Mouse (Mus musculus) embryonic facial prominence, embryonic 12.5 days (tissue): ENCODE data around the gene Pitpnm3. TPM values are rescaled to one million over a fixed set of nuclear protein-coding genes. Genes with fewer than 3 reads are reported as not detected.

Experiments used
- ATAC-seq: fragments of 200-750 bp; cut with Nextera tagmentation; 2 replicates; pipeline ENCODE4 v1.8.0; 2017; ENCODE audit not compliant: insufficient number of reproducible peaks, insufficient read depth, low FRiP score, low TSS enrichment
- H3K27ac ChIP-seq: fragments of 300-500 bp; sonication (generic); 2 replicates; pipeline ENCODE4 v1.5.1; 2016; ENCODE audit warnings: mild to moderate bottlenecking
- H3K27me3 ChIP-seq: fragments of 300-500 bp; sonication (generic); 2 replicates; pipeline ENCODE4 v1.6.1; 2016; ENCODE audit warnings: mild to moderate bottlenecking, moderate library complexity
- H3K36me3 ChIP-seq: fragments of 300-500 bp; sonication (generic); 2 replicates; pipeline ENCODE4 v1.6.1; 2016; ENCODE audit warnings: mild to moderate bottlenecking
- H3K4me1 ChIP-seq: fragments of 300-500 bp; sonication (generic); 2 replicates; pipeline ENCODE4 v1.6.1; 2016
- H3K4me2 ChIP-seq: fragments of 300-500 bp; sonication (generic); replicated peaks from 2 replicates; pipeline ENCODE4 v1.6.1; 2016; ENCODE audit warnings: mild to moderate bottlenecking, moderate library complexity
- H3K4me3 ChIP-seq: fragments of 300-500 bp; sonication (generic); 2 replicates; pipeline ENCODE4 v1.5.1; 2016; ENCODE audit warnings: mild to moderate bottlenecking
- H3K9ac ChIP-seq: fragments of 300-500 bp; sonication (generic); 2 replicates; pipeline ENCODE4 v1.6.1; 2016; ENCODE audit warnings: mild to moderate bottlenecking, moderate library complexity
- H3K9me3 ChIP-seq: fragments of 300-500 bp; sonication (generic); 2 replicates; pipeline ENCODE4 v1.6.1; 2016; ENCODE audit warnings: mild to moderate bottlenecking, moderate library complexity
- WGBS: fragments of 180-500 bp; shearing (Covaris S2); methylation state at CpG from one replicate; pipeline ENCODE4 v1.1.7; 2016; 5-methylcytosine and 5-hydroxymethylcytosine counted together
- polyA plus RNA-seq: library from polyadenylated mRNA; unstranded; fragments of >200 nt; fragmentation: Nextera tagmentation; extraction: Ambion mirVana; gene quantifications from 2 replicates; pipeline ENCODE4 v1.2.1, GENCODE M21; 2016

Gene Pitpnm3
- polyA plus RNA-seq, 1 experiment from 2014 or later, result 0.24 TPM

- H3K4me3 ChIP-seq, result no peak overlapping the region
- no peak overlapping the region for H3K4me2 ChIP-seq
- H3K36me3 ChIP-seq, result no peaks in the 10 kb centered on the region
- no peaks in the 10 kb centered on the region for H3K9me3 ChIP-seq
- WGBS, result 33% methylated on average over 11 of the region's 11 CpGs
- H3K9ac ChIP-seq, result no peak overlapping the region
- H3K4me1 ChIP-seq, result peaks cover 9% of the 10 kb centered on the region
- H3K27me3 ChIP-seq, result no peaks in the 10 kb centered on the region
- no peak for ATAC-seq
- H3K27ac ChIP-seq, result peak overlapping the region; percentile 36; the same call in 1 of the 2 replicates
These were observed 49.1 kb downstream of the Pitpnm3 start for GRCm38 (mm10) chr11:72086251-72087046.

- Histone ChIP-seq H3K27ac (no peak overlapping the region), H3K4me1 (peaks cover 9% of the 10 kb centered on the region), H3K27me3 (no peaks in the 10 kb centered on the region), H3K4me2 (no peak overlapping the region), H3K9me3 (no peaks in the 10 kb centered on the region), H3K4me3 (no peak overlapping the region), H3K36me3 (no peaks in the 10 kb centered on the region), H3K9ac (no peak overlapping the region)
- no peak for ATAC-seq
- 92% methylated on average over 15 of the region's 15 CpGs for WGBS
These were observed 51.2 kb downstream of the Pitpnm3 start for GRCm38 (mm10) chr11:72084337-72084736.

GRCm38 (mm10) chr11:72082601-72083000 lies 53.0 kb downstream of the Pitpnm3 start:
- H3K4me2 ChIP-seq, result no peak overlapping the region
- no peaks in the 10 kb centered on the region for H3K9me3 ChIP-seq
- no peak for ATAC-seq
- no peak overlapping the region for H3K9ac ChIP-seq
- H3K27me3 ChIP-seq, result no peaks in the 10 kb centered on the region
- H3K27ac ChIP-seq, result no peak overlapping the region
- 87% methylated on average over 4 of the region's 4 CpGs for WGBS
- H3K36me3 ChIP-seq, result no peaks in the 10 kb centered on the region
- H3K4me3 ChIP-seq, result no peak overlapping the region
- H3K4me1 ChIP-seq, result peaks cover 9% of the 10 kb centered on the region

GRCm38 (mm10) chr11:72080461-72080860 lies 55.1 kb downstream of the Pitpnm3 start:
- no peak for ATAC-seq
- Histone ChIP-seq H3K9me3 (no peaks in the 10 kb centered on the region), H3K27ac (no peak overlapping the region), H3K36me3 (no peaks in the 10 kb centered on the region), H3K4me2 (no peak overlapping the region), H3K27me3 (no peaks in the 10 kb centered on the region), H3K4me1 (no peaks in the 10 kb centered on the region), H3K4me3 (no peak overlapping the region), H3K9ac (no peak overlapping the region)
- 85% methylated on average over 6 of the region's 6 CpGs for WGBS

- Histone ChIP-seq H3K4me1 (no peaks in the 10 kb centered on the region), H3K27ac (no peak overlapping the region), H3K4me2 (no peak overlapping the region), H3K27me3 (no peaks in the 10 kb centered on the region), H3K9ac (no peak overlapping the region), H3K9me3 (no peaks in the 10 kb centered on the region), H3K4me3 (no peak overlapping the region), H3K36me3 (no peaks in the 10 kb centered on the region)
- 50% methylated on average over 4 of the region's 4 CpGs for WGBS
- ATAC-seq, result no peak
These were observed 56.9 kb downstream of the Pitpnm3 start for GRCm38 (mm10) chr11:72078647-72079046.

- Histone ChIP-seq H3K36me3 (no peaks in the 10 kb centered on the region), H3K4me2 (no peak overlapping the region), H3K27me3 (no peaks in the 10 kb centered on the region), H3K9me3 (no peaks in the 10 kb centered on the region), H3K4me1 (no peaks in the 10 kb centered on the region), H3K27ac (no peak overlapping the region), H3K4me3 (no peak overlapping the region), H3K9ac (no peak overlapping the region)
- no peak for ATAC-seq
- 42% methylated on average over 3 of the region's 3 CpGs for whole genome bisulfite sequencing
These were observed 57.5 kb downstream of the Pitpnm3 start for GRCm38 (mm10) chr11:72078056-72078455.

GRCm38 (mm10) chr11:72074230-72074629 lies 61.3 kb downstream of the Pitpnm3 start:
- no peak overlapping the region for H3K9ac ChIP-seq
- H3K4me3 ChIP-seq, result no peak overlapping the region
- no peaks in the 10 kb centered on the region for H3K9me3 ChIP-seq
- no peak overlapping the region for H3K27ac ChIP-seq
- no peaks in the 10 kb centered on the region for H3K4me1 ChIP-seq
- H3K27me3 ChIP-seq, result no peaks in the 10 kb centered on the region
- no peak for ATAC-seq
- no peaks in the 10 kb centered on the region for H3K36me3 ChIP-seq
- 81% methylated on average over 13 of the region's 13 CpGs for WGBS
- no peak overlapping the region for H3K4me2 ChIP-seq

- no peaks in the 10 kb centered on the region for H3K9me3 ChIP-seq
- 44% methylated on average over 6 of the region's 6 CpGs for WGBS
- H3K36me3 ChIP-seq, result no peaks in the 10 kb centered on the region
- H3K4me3 ChIP-seq, result no peak overlapping the region
- ATAC-seq, result no peak
- H3K27ac ChIP-seq, result no peak overlapping the region
- H3K4me2 ChIP-seq, result no peak overlapping the region
- no peaks in the 10 kb centered on the region for H3K4me1 ChIP-seq
- no peak overlapping the region for H3K9ac ChIP-seq
- no peaks in the 10 kb centered on the region for H3K27me3 ChIP-seq
These were observed 63.2 kb downstream of the Pitpnm3 start for GRCm38 (mm10) chr11:72072331-72072905.

GRCm38 (mm10) chr11:72070733-72071132 lies 64.8 kb downstream of the Pitpnm3 start:
- no peak for ATAC-seq
- H3K4me2 ChIP-seq, result no peak overlapping the region
- H3K9ac ChIP-seq, result no peak overlapping the region
- no peak overlapping the region for H3K4me3 ChIP-seq
- H3K36me3 ChIP-seq, result no peaks in the 10 kb centered on the region
- no peaks in the 10 kb centered on the region for H3K9me3 ChIP-seq
- H3K27ac ChIP-seq, result no peak overlapping the region
- whole genome bisulfite sequencing, result 89% methylated on average over 9 of the region's 9 CpGs
- H3K4me1 ChIP-seq, result no peaks in the 10 kb centered on the region
- no peaks in the 10 kb centered on the region for H3K27me3 ChIP-seq

GRCm38 (mm10) chr11:72068026-72068425 lies 67.6 kb downstream of the Pitpnm3 start:
- Histone ChIP-seq H3K27ac (no peak overlapping the region), H3K9me3 (peaks cover 17% of the 10 kb centered on the region; the same call in 1 of the 2 replicates), H3K27me3 (no peaks in the 10 kb centered on the region), H3K4me3 (no peak overlapping the region), H3K36me3 (no peaks in the 10 kb centered on the region), H3K4me1 (no peaks in the 10 kb centered on the region), H3K9ac (no peak overlapping the region), H3K4me2 (no peak overlapping the region)
- WGBS, result 61% methylated on average over 7 of the region's 7 CpGs
- no peak for ATAC-seq

- Histone ChIP-seq H3K4me1 (no peaks in the 10 kb centered on the region), H3K9ac (no peak overlapping the region), H3K4me3 (no peak overlapping the region), H3K36me3 (no peaks in the 10 kb centered on the region), H3K27ac (no peak overlapping the region), H3K4me2 (no peak overlapping the region), H3K27me3 (no peaks in the 10 kb centered on the region), H3K9me3 (peaks cover 17% of the 10 kb centered on the region; the same call in 1 of the 2 replicates)
- ATAC-seq, result no peak
- WGBS, result 78% methylated on average over 5 of the region's 5 CpGs
These were observed 68.3 kb downstream of the Pitpnm3 start for GRCm38 (mm10) chr11:72067326-72067725.

- peaks cover 17% of the 10 kb centered on the region; the same call in 1 of the 2 replicates for H3K9me3 ChIP-seq
- no peak for ATAC-seq
- 35% methylated on average over 6 of the region's 6 CpGs for WGBS
These were observed 69.2 kb downstream of the Pitpnm3 start for GRCm38 (mm10) chr11:72066330-72066729.

More at GRCm38 (mm10) chr11:72066330-72066729, 69.2 kb downstream of the Pitpnm3 start:
- Histone ChIP-seq H3K36me3 (no peaks in the 10 kb centered on the region), H3K4me2 (no peak overlapping the region), H3K27me3 (no peaks in the 10 kb centered on the region), H3K9ac (no peak overlapping the region), H3K4me1 (no peaks in the 10 kb centered on the region), H3K4me3 (no peak overlapping the region), H3K27ac (no peak overlapping the region)
